Mouse (Mus musculus) G1E-ER4 (cell line): Measurements from ENCODE around the gene Speg. TPM values are rescaled to one million over a fixed set of nuclear protein-coding genes. Genes with fewer than 3 reads are reported as not detected.

Experiments
- GATA1 ChIP-seq: IDR thresholded peaks from one replicate; pipeline ENCODE4 v1.8.0; 2012; ENCODE audit warnings: low read length, inconsistent platforms
- polyA plus RNA-seq: library from polyadenylated mRNA; stranded (reverse); fragments of >175 nt; gene quantifications from 2 replicates; pipeline ENCODE4 v1.2.3, GENCODE M21; 2012

Gene Speg
- polyA plus RNA-seq, 1 experiment, result 0.09 TPM

GRCm38 (mm10) chr1:75406173-75406572 is 31.1 kb downstream of the Speg start:
- TF ChIP-seq GATA1, result no peak

- TF ChIP-seq GATA1, result no peak
These were observed 32.0 kb downstream of the Speg start for GRCm38 (mm10) chr1:75407056-75407455.

DNA sequence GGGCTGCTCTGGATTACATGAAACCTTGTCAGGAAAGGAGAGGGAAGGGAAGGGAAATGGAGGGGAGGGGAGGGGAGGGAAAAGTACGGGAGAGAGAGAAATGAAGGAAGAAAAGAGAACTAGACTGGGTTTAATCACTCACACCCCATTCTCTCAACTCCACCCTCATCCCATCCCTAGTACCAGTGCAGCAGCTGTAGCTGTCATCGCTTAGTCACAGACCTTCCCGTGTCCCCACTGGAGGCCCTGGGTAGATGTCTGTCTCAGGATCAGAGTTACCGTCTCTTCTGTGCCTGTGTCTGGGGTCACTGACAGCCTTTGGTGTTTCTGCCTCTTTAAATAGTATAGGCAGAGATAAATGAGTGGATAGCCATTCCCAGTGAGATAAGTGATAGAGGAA is 33.1 kb downstream of the Speg start:
- no peak for TF ChIP-seq GATA1

- TF ChIP-seq GATA1, result no peak
These were observed 34.9 kb downstream of the Speg start for GRCm38 (mm10) chr1:75409950-75410349.

- no peak for TF ChIP-seq GATA1
These were observed 37.1 kb downstream of the Speg start for GRCm38 (mm10) chr1:75412196-75412595.

DNA sequence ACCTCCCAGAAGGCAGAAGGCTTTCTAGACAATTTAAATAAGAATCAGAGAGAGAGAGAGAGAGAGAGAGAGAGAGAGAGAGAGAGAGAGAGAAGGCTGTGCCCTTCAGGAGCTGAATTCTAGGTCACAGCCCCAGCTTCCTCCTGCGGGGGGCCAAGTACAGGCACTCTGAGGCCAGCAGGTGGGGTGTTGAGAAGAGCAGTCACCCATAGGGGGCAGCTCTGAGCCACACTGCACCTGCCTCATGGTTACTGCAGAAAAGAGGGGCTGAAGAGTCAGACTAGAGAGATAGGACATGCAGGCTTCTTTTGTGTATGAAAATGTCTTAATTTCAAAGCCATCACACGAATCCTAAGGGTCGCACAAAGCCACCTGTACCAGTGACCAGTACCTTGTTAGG is 38.7 kb downstream of the Speg start:
- TF ChIP-seq GATA1, result no peak

DNA sequence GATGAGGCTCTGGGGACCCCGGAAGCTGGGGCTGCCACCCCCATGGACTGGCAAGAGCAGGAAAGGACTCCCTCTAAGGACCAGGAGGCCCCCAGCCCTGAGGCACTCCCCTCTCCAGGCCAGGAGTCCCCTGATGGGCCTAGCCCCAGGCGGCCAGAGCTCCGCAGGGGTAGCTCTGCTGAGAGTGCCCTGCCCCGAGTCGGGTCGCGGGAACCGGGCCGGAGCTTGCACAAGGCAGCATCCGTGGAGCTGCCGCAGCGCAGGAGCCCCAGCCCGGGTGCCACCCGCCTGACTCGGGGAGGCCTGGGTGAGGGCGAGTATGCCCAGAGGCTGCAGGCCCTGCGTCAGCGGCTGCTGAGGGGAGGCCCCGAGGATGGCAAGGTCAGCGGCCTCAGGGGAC is 46.7 kb downstream of the Speg start:
- TF ChIP-seq GATA1, result no peak

DNA sequence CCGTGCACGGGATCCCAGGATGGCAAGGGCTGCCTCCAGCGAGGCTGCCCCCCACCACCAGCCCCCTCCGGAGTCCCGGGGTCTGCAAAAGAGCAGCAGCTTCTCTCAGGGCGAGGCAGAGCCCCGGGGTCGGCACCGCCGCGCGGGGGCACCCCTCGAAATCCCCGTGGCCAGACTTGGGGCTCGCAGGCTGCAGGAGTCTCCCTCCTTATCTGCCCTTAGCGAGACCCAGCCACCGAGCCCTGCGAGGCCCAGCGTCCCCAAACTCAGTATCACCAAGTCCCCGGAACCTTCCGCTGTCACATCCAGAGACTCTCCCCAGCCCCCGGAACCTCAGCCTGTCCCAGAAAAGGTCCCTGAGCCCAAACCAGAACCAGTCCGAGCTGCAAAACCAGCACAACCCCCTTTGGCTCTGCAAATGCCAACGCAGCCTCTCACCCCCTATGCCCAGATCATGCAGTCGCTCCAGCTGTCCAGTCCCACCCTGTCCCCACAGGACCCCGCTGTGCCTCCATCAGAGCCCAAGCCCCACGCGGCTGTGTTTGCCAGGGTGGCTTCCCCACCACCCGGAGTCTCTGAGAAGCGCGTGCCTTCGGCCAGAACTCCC is 47.2 kb downstream of the Speg start:
- no peak for TF ChIP-seq GATA1

DNA sequence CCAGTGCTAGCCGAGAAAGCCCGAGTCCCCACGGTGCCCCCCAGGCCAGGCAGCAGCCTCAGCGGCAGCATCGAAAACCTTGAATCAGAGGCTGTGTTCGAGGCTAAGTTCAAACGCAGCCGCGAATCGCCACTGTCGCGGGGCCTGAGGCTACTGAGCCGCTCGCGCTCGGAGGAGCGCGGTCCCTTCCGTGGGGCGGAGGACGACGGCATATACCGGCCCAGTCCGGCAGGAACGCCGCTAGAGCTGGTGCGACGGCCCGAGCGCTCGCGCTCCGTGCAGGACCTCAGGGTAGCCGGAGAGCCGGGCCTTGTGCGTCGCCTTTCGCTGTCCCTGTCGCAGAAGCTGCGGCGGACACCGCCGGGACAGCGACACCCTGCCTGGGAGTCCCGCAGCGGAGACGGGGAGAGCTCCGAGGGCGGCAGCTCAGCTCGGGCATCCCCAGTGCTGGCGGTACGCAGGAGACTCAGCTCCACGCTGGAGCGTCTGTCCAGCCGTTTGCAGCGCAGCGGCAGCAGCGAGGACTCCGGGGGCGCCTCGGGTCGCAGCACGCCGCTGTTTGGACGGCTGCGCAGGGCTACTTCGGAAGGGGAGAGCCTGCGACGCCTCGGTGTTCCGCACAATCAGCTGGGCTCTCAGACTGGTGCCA is 47.9 kb downstream of the Speg start:
- no peak for TF ChIP-seq GATA1

DNA sequence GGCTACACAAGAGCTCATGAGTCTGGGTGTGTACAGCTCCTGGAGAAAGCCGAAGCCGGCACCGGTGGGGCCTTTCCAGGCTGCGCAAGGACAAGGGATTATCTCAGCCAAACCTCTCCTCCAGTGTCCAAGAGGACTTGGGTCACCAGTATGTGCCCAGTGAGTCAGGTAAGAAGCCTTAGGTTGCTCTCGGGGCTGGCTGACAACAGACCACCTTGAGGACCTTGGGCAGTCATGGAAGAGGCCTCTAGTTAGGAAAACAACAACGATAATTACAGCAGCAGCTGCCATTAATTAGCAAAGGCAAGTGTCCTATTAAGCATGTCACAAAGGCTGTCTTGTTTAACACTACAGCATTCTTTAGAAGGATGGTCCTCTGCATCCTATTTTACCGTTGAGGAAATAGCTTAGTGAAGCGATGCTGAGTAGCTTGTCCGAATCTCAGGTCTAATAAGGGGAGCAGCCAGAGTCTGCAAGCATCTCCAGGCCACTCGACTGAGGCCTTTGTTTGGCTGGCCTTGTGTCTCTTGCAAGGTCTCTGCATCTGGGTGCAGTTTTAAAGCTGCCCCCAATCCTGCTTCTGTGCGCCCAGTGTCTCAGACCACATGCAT is 48.8 kb downstream of the Speg start:
- TF ChIP-seq GATA1, result no peak

GRCm38 (mm10) chr1:75425796-75426471 is 50.8 kb downstream of the Speg start:
- TF ChIP-seq GATA1, result no peak

- no peak for TF ChIP-seq GATA1
These were observed 60.6 kb downstream of the Speg start, which contains the start of gene Gmppa for GRCm38 (mm10) chr1:75435475-75436328. TSS of gene Gmppa (plus strand) at chr1:75435930.

GRCm38 (mm10) chr1:75438782-75439181 is 63.7 kb downstream of the Speg start:
- TF ChIP-seq GATA1, result no peak

DNA sequence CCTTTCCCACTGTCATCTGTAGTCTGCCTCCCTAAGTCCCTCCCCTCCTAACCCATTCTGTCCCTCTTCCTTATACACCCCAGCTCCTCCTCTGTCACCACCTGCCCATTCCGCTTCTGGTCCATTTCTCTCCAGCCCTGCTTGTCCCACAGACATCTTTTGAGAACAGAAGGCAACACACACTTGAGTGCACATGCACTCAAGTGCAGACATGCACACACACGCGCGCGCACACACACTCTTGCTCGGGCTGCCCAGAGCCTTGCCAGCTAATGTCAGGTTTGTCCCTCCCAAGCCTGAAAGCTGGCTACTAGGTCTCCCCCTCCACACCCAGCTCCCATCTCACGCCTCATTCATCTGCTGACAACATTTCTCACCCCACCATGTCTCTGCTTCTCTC is 65.6 kb downstream of the Speg start:
- TF ChIP-seq GATA1, result no peak

GRCm38 (mm10) chr1:75441471-75441996 is 66.4 kb downstream of the Speg start:
- TF ChIP-seq GATA1, result no peak
